Mouse (Mus musculus) CH12F3 (cell line): ENCODE measurements around the gene Slc11a1.

Experiments
- in situ Hi-C: fragments of 300-500 bp; cut with MboI; formaldehyde crosslinking; loops from 2 replicates; pipeline ENCODE4 v1.14.3; 2020; ENCODE audit warnings: low sequenced_read_pairs

Gene Slc11a1

DNA sequence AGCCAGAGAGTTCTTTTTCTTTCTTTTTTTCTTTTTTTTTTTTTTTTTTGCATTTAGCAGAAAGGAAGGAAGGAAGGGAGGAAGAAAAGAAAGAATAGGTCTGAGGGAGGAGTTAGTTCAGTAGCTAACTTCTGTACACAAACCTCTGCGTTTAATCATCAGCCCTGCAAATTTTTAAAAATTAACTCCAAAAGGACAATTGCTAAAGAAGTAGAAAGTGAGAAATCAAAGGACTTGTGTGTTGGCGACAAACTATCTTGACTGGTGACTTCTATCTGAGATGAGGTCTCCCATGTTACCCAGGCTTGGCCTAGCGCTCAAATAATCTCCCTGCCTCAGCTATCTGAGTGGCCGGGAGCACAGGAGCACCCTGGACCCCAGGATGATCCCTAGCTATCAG, 29.2 kb downstream of the Slc11a1 start:
- in situ Hi-C loops, result no loop called here

DNA sequence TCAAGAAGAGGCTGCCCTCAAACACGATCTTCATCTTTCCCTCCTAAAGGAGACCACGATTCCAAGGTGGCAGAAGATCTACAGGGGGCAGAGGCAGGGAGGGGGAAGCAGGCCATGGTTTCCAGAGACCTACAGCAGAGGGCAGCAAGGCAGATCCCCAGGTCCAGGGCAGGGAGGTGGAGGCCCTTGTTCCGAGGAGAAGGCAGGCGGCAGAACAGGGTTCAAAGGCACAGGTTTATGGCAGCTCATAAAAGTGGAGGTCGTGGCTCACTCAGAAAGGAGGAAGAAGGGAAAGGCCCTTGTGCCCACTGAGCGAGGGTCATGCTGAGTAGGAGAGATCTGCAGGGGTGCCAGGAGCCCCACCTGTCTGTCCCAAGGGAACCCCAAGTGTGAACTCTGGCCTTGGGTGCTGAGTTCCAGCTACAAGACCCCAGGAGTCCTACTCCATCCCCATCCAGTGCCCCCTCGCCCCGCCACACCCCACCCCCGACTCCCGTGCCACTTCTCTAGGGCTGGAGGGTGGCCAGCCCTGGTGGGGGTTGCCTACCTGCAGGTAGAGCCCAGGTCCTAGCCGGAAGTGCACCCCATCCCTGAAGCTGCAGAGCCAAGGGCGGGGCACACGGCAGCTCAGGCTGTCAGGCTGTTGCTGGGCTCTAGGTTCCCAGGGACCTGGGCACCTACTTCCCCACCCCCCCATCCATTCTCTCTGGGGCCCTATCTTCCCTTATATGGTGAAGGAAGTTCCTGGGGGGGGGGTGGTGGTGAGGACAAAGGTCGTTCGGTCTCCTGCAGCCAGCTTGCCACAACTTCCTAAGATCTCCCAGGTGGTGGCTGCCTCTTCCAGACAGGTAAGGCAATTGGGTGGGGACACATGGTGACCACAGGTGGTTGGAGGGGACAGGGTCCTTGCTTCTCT, 33.9 kb downstream of the Slc11a1 start, which contains the start of gene Vil1:
Gene Vil1 (plus strand): TSS at position 788 of the 916 bp plus-strand sequence.
- in situ Hi-C loops, result loop anchor here (5.0 kb wide), 1 partner anchor 38 kb away; no protein-coding TSS in a partner anchor

DNA sequence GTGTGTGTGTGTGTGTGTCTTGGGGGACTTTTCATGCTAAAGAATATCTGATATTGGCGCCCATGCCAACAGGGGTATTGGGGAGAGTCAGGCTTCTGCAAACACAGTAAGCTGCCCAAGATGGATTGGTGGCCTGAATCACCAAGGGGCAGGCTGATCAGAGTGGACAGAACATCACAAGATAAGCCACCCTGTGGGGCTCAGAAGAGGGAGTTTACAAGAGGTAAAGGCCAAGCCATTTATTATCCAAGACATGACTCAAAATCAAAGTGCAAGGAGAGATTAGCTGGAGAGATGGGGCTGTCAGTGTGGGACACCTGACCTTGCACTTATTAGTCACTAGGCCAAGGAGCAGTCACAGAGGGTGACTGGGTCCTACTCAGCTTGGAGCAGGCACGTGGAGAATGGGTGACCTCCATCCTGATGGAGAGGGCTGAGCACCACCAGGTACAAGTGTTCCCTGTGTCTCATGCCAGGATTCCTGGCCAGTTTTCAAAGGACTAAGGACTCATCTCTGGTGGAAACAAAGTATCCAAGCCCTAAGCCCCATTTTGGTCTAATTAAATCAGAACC, 36.8 kb downstream of the Slc11a1 start:
- in situ Hi-C loops, result no loop called here

DNA sequence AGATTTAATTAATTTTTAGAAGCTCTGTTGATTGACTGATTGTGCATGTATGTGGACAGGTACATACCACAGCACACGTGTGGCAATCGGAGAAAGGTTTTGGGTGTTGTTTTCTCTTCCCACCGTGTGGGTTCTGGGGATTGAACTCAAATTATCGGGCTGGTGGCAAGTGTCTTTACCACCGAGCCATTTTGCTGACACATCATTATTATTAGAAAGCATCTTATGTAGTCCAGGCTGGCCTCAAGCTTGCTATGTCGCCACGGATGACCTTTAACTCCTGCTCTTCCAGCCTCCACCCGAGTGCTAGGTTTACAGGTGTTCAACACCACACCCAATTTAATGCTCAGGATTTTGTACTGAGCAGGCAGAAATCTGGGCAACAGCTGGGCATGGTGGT, 37.7 kb downstream of the Slc11a1 start:
- in situ Hi-C loops, result no loop called here

DNA sequence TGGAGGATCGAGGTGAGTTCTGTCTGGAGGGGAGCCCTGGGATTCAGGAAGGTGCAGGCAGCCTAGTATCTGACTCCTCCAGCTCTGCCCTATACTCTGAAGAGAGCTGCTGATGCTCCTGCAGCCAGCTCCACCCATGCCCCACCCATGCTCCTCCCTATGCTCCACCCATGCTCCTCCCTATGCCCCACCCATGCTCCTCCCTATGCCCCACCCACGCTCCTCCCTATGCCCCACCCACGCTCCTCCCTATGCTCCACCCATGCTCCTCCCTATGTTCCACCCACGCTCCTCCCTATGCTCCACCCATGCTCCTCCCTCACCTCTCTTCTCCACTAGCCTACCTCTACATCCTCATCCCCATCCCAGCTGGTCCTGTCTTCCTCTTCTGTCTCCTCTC, 40.1 kb downstream of the Slc11a1 start:
- in situ Hi-C loops, result no loop called here

DNA sequence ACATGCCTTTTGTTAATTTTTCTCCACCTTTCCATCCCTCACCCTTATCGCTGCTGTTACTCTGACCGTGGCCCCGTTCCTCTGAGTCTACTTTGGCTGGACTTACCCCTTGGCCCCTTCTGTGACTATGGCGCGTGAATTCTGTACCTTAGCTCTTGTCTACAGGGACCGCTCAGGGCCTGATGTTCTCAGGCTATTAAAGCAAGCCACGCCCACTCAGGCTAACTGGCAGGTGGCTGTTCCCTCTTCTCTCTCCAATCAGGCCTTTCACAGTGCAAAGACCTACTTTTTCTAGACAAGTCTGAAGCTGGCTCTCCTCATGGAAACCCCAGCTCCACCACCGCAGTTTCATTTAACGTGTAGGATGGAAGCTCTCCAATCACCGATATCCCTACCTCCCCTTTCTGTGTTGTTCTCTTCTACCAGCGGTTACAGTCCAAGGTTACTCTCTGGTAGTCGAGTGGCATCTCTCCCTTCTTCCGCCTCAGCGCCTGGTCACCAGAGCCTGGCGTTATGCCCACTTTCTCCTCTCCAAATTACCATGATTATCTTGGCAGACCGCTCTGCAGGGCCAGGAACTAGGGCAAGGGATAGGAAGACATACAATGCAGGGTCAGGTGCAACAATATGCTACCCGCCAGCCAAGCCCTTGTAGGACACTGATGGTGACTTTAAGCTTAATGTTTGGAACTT, 43.9 kb downstream of the Slc11a1 start:
- in situ Hi-C loops, result no loop called here

DNA sequence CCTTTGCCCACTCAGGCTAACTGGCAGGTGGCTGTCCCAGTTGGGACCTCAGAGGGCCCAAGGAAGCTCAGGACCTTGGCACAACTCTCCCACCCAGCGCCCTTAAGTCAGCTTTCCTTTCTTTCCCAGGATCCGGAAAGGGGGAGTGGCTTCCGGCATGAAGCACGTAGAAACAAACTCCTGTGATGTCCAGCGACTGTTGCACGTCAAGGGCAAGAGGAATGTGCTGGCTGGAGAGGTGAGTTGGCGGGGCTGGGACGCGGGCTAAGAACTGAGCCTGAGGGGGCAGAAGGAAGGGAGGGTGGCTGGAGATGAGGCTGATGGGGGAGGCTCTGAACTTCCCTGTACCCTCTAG, 44.4 kb downstream of the Slc11a1 start:
- in situ Hi-C loops, result no loop called here

DNA sequence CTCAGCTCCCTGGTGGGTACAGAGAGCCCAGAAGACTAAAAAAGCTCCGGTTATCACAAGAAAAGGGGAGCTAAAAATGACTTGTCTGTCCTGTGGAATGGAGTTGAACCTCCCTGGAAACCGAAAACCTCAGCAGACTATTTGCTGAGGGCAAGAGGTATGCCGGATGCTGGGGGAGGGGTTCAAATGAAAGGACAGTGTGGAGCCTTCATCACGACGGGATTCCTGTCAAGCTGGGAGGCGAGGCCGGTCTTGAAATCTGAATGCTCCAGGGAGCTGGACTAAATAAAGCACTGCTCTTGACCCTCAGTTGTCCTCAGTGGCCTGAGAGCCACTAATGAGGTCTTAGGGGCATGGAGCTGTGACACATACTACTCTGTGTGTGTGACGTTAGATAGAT, 48.2 kb downstream of the Slc11a1 start:
- in situ Hi-C loops, result no loop called here

DNA sequence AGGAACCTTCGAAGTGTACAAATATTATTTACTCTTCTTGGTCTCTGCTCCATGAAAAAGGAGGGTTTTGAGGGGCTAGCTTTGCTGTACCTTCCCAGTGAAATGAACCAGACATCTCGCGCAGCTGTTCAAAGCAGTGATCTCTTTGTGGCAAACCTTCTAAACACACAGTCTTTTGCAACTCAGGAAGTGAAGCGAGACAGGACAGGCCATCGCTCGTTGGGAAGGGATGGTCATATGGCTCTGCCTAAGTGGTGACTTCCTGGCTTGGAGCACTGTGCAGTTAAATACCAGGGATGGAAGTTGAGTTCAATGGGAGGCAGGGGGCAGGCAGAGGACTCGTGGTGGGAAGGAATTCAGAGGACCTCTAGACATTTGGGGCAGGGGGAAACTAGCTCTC, 50.9 kb downstream of the Slc11a1 start:
- in situ Hi-C loops, result no loop called here

DNA sequence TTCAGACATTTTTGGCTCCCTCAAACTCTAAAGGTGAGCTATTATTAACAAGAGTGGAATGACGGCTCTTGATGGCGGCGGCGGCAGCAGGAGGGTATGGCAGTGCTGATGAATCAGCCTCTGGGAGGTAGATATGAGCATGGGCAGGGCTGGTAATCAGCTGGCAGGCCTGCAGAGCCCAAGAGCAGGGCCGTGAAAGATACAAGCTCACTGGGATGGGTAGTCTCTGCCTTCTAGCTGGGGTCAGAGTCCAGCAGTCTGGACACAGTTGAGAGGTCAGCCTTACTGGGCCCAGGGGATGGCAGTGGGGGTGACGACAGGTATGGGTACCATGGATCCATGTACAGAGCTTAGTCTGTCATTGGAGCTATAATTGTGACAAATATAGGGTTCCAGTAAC, 58.2 kb downstream of the Slc11a1 start:
- in situ Hi-C loops, result no loop called here

DNA sequence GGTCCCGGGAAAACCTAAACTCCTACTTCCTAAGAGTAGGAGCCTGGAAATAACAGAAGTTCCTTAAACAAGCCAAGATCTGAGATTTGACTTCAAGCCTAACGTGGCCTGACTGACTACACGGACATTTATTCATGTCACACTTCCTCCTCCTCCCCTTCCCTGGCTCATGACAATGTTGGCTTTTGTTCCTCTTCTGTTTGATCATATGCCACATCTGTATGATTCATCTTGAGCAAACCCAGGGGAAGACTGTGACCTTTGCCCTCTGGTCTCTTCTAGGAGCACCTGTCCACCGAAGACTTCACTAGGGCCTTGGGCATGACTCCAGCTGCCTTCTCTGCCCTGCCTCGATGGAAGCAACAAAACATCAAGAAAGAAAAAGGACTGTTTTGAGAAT, 59.6 kb downstream of the Slc11a1 start:
- in situ Hi-C loops, result no loop called here

DNA sequence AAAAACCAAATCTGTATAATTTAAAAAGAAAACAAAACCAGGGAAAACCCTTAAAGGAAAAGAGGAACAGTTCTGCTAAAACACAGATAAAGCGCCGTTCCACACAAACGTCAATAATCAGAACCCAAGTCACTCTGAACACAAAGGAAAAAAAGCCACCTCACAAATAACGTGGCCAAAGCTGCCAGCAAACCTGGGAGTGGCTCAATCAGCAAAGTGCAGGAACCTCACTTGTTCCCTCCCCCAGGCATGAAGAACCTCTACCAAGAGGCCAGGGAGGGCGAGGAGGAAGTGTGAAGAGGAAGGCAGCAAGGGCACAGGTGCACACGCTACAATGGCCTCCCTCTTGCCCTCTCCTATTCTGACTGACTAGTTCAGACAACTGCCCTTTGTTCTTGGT, 60.6 kb downstream of the Slc11a1 start:
- in situ Hi-C loops, result no loop called here
